Mouse (Mus musculus): Measurements from ENCODE around the gene St6galnac6. TPM values are rescaled to one million over a fixed set of nuclear protein-coding genes. Genes with fewer than 3 reads are reported as not detected.

St6galnac6 gene
- total RNA-seq, 1 experiment from 2014 or later = 4.8 TPM

GRCm38 (mm10) chr2:32630036-32630435, 30.5 kb downstream of the St6galnac6 start:
- ATAC-seq (replicated peaks; ENCODE audit: insufficient number of reproducible peaks, low FRiP score, low TSS enrichment, poor library complexity, severe bottlenecking) = no peak

GRCm38 (mm10) chr2:32631046-32631445, 31.5 kb downstream of the St6galnac6 start:
- no peak for ATAC-seq (replicated peaks; ENCODE audit: insufficient number of reproducible peaks, low FRiP score, low TSS enrichment, poor library complexity, severe bottlenecking)

GRCm38 (mm10) chr2:32631737-32632394, 32.4 kb downstream of the St6galnac6 start:
- ATAC-seq (replicated peaks; ENCODE audit: insufficient number of reproducible peaks, low FRiP score, low TSS enrichment, poor library complexity, severe bottlenecking) = peak; percentile 83

GRCm38 (mm10) chr2:32633660-32634059, 34.2 kb downstream of the St6galnac6 start:
- no peak for ATAC-seq (replicated peaks; ENCODE audit: insufficient number of reproducible peaks, low FRiP score, low TSS enrichment, poor library complexity, severe bottlenecking)

GRCm38 (mm10) chr2:32634277-32635105, 35.0 kb downstream of the St6galnac6 start:
- ATAC-seq (replicated peaks; ENCODE audit: insufficient number of reproducible peaks, low FRiP score, low TSS enrichment, poor library complexity, severe bottlenecking) = no peak

GRCm38 (mm10) chr2:32636617-32637016, 37.1 kb downstream of the St6galnac6 start:
- ATAC-seq (replicated peaks; ENCODE audit: insufficient number of reproducible peaks, low FRiP score, low TSS enrichment, poor library complexity, severe bottlenecking) = no peak

GRCm38 (mm10) chr2:32637778-32638281, 38.3 kb downstream of the St6galnac6 start:
- ATAC-seq (replicated peaks; ENCODE audit: insufficient number of reproducible peaks, low FRiP score, low TSS enrichment, poor library complexity, severe bottlenecking) = peak; percentile 34; the same call in 1 of the 2 replicates

GRCm38 (mm10) chr2:32639632-32640031, 40.1 kb downstream of the St6galnac6 start:
- ATAC-seq (replicated peaks; ENCODE audit: insufficient number of reproducible peaks, low FRiP score, low TSS enrichment, poor library complexity, severe bottlenecking) = no peak

- no peak for ATAC-seq (replicated peaks; ENCODE audit: insufficient number of reproducible peaks, low FRiP score, low TSS enrichment, poor library complexity, severe bottlenecking)
Observed at GRCm38 (mm10) chr2:32640550-32641051, 41.1 kb downstream of the St6galnac6 start.

GRCm38 (mm10) chr2:32641810-32642209, 42.3 kb downstream of the St6galnac6 start:
- ATAC-seq (replicated peaks; ENCODE audit: insufficient number of reproducible peaks, low FRiP score, low TSS enrichment, poor library complexity, severe bottlenecking) = no peak

- no peak for ATAC-seq (replicated peaks; ENCODE audit: insufficient number of reproducible peaks, low FRiP score, low TSS enrichment, poor library complexity, severe bottlenecking)
Observed at GRCm38 (mm10) chr2:32642813-32643212, 43.3 kb downstream of the St6galnac6 start.

GRCm38 (mm10) chr2:32644083-32644482, 44.6 kb downstream of the St6galnac6 start:
- ATAC-seq (replicated peaks; ENCODE audit: insufficient number of reproducible peaks, low FRiP score, low TSS enrichment, poor library complexity, severe bottlenecking) = no peak

- ATAC-seq (replicated peaks; ENCODE audit: insufficient number of reproducible peaks, low FRiP score, low TSS enrichment, poor library complexity, severe bottlenecking) = no peak
Observed at GRCm38 (mm10) chr2:32644799-32645475, 45.4 kb downstream of the St6galnac6 start.

GRCm38 (mm10) chr2:32645647-32646046, 46.1 kb downstream of the St6galnac6 start:
- no peak for ATAC-seq (replicated peaks; ENCODE audit: insufficient number of reproducible peaks, low FRiP score, low TSS enrichment, poor library complexity, severe bottlenecking)

- no peak for ATAC-seq (replicated peaks; ENCODE audit: insufficient number of reproducible peaks, low FRiP score, low TSS enrichment, poor library complexity, severe bottlenecking)
Observed at GRCm38 (mm10) chr2:32646379-32647056, 47.0 kb downstream of the St6galnac6 start, which contains the start of gene Eng. TSS of gene Eng (plus strand) at chr2:32646595.

- ATAC-seq (replicated peaks; ENCODE audit: insufficient number of reproducible peaks, low FRiP score, low TSS enrichment, poor library complexity, severe bottlenecking) = no peak
Observed at GRCm38 (mm10) chr2:32647366-32647765, 47.9 kb downstream of the St6galnac6 start.

- ATAC-seq (replicated peaks; ENCODE audit: insufficient number of reproducible peaks, low FRiP score, low TSS enrichment, poor library complexity, severe bottlenecking) = no peak
Observed at GRCm38 (mm10) chr2:32653764-32654163, 54.3 kb downstream of the St6galnac6 start.

- no peak for ATAC-seq (replicated peaks; ENCODE audit: insufficient number of reproducible peaks, low FRiP score, low TSS enrichment, poor library complexity, severe bottlenecking)
Observed at GRCm38 (mm10) chr2:32654743-32655393, 55.4 kb downstream of the St6galnac6 start.

All from monocyte, adult 5-6 weeks (primary cell).